Mouse (Mus musculus): ENCODE results near the gene Spi1.
A peak's percentile ranks its signal among the peaks of the same experiment; 100 is the strongest.

The Spi1 gene

GRCm38 (mm10) chr2:91128761-91129160 is 46.6 kb downstream of the Spi1 start:
- peak; percentile 74 for DNase-seq

- DNase-seq: peak; percentile 98
Measured at GRCm38 (mm10) chr2:91130126-91130525, 47.9 kb downstream of the Spi1 start.

DNA sequence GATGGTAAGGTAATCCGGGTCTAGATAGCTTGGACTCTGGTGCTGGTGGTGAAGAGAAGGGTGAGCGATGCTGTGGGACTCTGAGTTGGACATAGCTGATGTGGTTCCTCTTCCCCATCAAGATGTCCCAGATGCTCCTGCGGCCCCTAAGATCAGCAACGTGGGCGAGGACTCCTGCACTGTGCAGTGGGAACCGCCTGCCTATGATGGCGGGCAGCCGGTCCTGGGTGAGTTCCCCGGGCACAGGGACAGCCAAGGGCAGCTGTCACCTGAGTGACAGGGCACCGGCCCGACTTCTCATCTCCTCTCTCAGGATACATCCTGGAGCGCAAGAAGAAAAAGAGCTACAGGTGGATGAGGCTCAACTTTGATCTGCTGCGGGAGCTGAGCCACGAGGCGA is 49.1 kb downstream of the Spi1 start:
- DNase-seq: peak; percentile 90

GRCm38 (mm10) chr2:91132035-91132434 is 49.8 kb downstream of the Spi1 start:
- peak; percentile 54 for DNase-seq

DNA sequence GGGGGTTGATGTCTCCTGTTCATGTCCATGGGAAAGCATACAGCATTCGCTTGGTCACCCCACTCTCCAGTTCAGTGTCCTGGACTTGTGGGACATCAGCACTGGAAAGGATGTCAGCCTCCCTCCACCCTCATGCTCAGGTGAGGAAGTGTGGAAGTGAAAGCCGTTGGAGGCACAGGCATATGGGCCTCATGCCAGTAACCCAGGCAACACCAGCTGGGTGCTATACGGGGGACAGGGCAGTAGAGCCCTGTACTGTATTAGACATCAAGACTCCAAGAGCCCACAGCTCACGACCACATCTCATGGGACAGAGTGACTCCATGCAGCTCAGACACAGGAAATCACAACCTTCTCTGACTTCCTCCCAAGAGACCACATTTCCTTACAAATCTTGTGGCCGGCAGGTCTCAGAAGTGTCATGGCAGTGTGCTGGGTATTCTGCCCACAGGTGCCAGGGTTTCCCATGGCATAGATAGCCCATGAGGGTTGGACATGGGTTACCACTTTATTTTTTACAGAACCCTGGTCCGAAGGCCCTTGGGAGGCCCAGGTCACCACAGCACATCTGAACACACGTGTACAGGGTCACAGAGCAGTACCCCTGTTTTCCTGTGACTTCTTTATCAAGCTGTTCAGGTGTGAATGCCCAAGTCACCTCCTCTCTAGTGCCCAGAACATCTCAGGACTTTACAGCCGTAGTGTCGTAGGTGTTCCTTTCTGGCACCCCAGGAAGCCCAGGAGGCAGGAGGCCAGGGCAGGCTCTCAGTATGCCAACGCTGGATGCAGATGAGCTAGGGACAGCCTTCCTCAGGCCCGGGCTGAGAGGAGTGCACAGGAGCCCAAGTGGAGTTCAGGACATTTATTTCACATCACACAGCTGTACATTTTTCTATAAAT is 54.6 kb downstream of the Spi1 start:
- peak; percentile 86 for DNase-seq

DNA sequence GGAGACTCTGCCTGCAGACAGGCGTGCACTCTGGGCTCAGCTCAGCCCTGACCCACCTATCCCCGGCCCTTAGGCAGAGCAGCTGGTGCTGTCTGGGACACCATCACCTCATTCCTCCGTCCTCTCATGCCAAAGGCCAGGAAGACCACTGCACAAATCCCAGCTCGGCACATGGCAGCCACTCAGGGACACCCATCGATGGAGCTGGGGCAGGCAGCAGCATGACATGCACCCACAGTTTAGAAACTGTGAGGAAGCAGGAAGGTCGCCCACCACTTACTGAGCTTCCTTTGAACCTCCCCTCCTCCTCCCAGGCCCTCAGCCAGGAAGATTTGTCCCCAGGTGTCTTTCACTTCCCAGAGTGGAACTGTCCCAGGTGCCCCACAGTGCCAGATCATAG is 55.3 kb downstream of the Spi1 start:
- DNase-seq: peak; percentile 89

GRCm38 (mm10) chr2:91139311-91139710 is 57.1 kb downstream of the Spi1 start:
- peak; percentile 91 for DNase-seq

DNA sequence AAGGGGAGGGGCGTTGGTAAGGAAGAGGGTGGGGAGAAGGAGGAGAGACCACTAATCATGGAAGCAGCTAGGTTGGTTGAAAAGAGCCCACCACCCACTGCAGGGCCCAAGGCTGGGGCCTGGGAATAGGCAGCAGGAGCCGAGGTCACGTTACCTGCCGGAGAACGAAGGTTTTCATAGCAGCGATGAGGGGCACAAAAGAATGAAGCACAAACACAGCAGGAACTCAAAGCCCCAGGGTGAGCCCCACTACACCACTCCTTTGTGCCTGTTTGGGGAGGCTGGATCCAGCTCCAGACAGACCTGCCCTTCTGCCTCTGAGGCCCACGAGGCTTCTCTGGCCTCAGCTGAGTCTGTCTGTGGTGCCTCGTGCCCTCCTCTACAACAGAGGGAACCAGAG is 57.6 kb downstream of the Spi1 start:
- peak; percentile 86 for DNase-seq

DNA sequence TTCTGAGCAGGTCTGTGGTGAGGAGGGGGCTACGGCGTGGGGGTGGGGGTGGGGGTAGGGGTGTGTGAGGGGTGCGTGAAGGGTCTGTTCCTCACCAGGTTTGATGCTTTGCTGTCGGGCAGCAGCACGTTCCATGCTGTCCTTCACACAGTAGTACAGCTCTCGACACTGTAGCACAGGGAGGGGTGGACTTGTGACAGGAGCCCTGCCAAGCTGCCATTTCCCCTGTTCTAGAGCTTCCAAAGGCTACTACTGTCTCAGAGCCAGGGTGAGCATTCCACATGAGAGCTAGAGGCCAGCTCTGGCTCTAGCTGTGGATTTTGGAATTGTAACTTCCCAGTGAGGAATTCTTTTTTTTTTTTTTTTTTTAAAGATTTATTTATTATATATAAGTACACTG is 60.7 kb downstream of the Spi1 start:
- DNase-seq: peak; percentile 88

GRCm38 (mm10) chr2:91143401-91143800 is 61.2 kb downstream of the Spi1 start:
- DNase-seq: peak; percentile 86

DNA sequence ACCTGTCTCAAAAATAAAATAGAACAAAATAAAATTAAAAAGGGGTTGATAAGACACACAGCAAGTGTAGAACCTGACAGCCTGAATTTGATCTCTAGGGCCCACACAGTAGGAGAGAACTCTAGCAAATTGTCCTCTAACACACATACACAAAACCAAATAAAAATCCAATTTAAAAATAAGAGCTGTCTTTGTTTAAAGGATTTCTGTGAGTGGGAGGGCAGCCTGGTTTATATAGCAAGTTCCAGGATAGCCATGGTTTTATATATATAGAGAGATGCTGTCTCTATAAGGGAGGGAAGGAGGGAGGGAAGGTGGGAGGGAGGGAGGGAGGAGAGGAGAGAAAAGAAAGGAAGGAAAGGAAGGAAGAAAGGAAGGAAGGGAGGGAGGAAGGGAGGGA is 65.9 kb downstream of the Spi1 start:
- DNase-seq: no peak

DNA sequence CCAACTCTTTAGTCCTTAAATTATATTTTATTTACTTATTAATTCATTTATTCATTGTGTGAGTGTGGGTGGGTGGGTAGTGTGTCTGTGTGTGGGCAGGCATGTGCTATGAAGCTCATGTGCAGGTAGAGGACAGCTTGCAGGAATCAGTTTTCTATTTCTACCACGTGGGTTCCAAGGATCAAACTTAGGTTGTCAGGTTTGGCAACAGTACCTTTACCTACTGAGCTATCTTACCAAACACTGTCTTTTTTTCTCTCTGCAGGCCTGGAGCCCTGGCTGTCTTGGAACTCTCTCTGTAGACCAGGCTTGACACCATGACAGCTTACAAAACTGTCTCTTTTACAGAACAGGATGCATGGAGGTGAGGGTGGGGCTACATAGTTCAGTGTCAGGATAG is 69.1 kb downstream of the Spi1 start:
- DNase-seq: no peak

DNA sequence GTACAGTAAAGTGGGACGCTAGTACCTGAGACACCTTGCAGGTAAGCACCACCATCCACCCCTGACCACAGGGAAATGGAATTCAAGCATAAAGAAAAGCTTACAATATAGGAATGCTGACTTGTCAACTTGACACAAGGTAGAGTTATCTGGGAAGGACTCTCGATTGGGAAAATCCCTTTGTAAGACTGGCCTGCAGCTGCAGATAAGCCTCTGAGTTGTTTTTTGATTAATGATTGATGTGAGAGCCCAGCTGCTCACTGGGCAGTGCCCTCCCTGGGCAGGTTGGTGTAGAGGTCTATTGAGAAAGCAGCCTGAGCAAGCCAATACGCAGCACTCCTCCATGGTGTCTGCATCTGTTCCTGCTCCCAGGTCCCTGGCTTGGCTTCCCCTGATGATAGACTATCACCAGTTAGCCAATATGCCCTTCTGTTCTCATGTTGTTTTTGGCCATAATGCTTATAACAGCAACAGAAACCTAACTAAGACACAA is 70.7 kb downstream of the Spi1 start:
- no peak for DNase-seq

GRCm38 (mm10) chr2:91154091-91154490 is 71.9 kb downstream of the Spi1 start:
- no peak for DNase-seq

DNA sequence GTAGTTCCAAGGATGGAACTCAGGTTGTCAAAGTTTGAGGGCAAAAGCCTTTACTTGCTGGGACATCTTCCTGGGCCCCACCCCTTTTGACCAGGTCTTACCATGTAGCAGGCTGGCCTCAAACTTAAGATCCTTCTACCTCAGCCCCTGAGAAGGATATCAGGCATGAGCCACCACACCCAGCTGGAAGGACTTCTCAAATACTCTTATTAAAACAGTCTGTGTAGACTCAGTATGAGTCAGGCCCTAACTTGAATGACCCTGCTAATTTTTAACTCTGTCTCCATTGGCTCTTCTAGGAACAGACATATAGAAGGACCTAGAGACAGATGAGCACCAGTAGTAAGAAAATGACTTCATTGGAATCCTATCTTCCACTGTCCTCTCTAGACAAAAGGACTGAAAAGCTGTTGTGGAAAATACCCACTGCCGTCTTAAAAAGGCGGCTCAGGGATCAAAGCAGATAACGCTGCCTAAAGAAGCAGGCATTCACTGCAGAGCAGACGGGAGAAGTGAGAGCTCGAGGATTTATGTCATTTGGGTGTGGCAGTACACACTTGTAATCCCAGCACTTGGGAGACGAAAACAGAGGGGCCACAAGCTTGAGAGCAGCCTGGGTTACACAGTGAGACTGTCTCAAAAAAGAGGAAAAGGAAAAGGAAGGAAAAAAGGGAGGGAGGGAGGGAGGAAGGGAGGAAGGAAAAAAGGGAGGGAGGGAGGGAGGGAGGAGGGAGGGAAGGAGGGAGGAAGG is 75.0 kb downstream of the Spi1 start:
- no peak for DNase-seq

GRCm38 (mm10) chr2:91160591-91160990 is 78.4 kb downstream of the Spi1 start:
- no peak for DNase-seq

- DNase-seq: no peak
Measured at GRCm38 (mm10) chr2:91162952-91163351, 80.8 kb downstream of the Spi1 start.

GRCm38 (mm10) chr2:91163532-91163931 is 81.3 kb downstream of the Spi1 start:
- no peak for DNase-seq

GRCm38 (mm10) chr2:91164991-91165390 is 82.8 kb downstream of the Spi1 start:
- DNase-seq: no peak
